Mouse (Mus musculus): Measurements from ENCODE around the gene Tuba8.

DNA sequence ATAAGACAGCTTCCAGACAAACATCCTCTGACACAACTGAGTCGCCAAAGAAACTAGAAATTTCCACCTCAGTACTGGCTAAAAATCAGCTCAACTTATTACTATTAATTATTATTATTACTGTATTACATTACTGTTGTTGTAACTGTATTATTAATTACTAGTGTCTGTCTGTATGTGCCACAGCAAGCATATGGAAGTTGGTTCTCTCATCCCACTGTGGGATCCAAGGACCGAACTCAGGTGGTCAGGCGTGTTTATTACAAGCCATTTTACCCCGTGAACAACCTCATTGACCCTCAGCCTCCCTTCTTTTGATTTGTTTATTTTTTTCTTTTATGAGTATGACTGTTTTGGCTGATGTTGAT, 61.2 kb downstream of the Tuba8 start:
- TF ChIP-seq CTCF (conservative IDR thresholded peaks at IDR 0.05; ENCODE audit: insufficient read depth, insufficient read length, low read depth, low read length) (no peak), POLR2A (IDR thresholded peaks at IDR 0.05; ENCODE audit: low read depth, low read length) (no peak)

Measured in kidney, adult 2 months (tissue).